Mouse (Mus musculus) embryonic stem cell, embryonic (primary cell): Measurements from ENCODE around the gene Hbb-y.
"Not testable (repeated sequence)": the region's sequence is repeated elsewhere in the genome, so short reads cannot be mapped to it uniquely, and the experiment has no call there.

ENCODE experiments used
- CTCF ChIA-PET, 4 experiments: fragments of 300-600 bp in 2 of 4; fragments of 350-600 bp in 2 of 4; sonication (Branson Sonifier 250); formaldehyde crosslinking; loops; one replicate each; lab custom pipeline; 2022; ENCODE audit warnings: inconsistent platforms in 2 of 4; lab: Charles Lee
- POLR2A ChIA-PET, 4 experiments: fragments of 300-600 bp in 2 of 4; fragments of 350-600 bp in 2 of 4; sonication (Branson Sonifier 250); formaldehyde crosslinking; loops; one replicate each; lab custom pipeline; 2022; ENCODE audit warnings: antibody characterized with exemption in 4 of 4, inconsistent platforms in 1 of 4; lab: Charles Lee

Hbb-y gene

DNA sequence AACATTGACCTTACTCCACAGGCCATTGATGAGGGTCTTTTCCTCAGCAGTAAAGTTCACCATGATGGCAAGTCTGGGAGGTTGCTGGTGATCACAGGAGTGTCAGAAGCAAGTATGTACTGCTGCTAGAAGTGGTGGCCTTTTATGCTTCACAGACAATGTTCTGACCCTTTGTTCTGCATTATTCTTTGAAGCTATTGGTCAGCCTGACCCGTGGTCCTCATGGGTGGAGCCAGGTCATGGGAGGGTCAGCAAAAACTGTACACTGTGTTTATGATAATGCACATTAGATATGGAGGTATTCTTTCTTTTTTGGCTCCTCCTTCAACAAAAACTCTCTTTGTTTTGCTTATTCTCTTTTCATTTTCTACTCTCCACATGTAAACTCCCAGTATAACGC is at the start of gene Hbb-y:
TSS of gene Hbb-y (minus strand) at position 127 of the 400 bp plus-strand sequence.
- POLR2A ChIA-PET: no interaction called here
- CTCF ChIA-PET: no interaction called here

DNA sequence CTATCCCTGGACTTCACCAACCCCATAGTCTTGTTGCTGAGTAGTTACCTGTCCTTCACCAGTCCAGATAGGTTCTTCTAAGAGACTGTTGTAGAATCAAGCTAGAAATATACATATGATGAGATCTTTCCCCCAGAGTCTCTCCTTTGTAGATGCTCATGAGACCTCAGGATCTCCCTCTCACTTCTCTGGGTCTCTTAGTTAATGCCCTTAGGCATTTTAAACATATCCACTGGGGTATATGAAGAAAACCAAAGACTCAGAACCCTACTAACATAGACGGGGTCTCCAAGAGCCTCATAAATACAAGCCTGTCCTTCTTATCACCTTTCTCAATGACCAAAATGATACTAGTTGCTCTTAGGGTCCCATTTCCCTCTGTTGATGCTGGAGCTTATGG is 41.4 kb upstream of the Hbb-y start, which contains the start of gene Olfr64:
TSS of gene Olfr64 (minus strand) at position 101 of the 400 bp plus-strand sequence.
- ChIA-PET POLR2A (no interaction called here), CTCF (interaction anchor here in 1 of 4 experiments (1.4 kb wide), 1 partner anchor 19 kb away, joined by 3 read pairs; no protein-coding TSS in a partner anchor)

DNA sequence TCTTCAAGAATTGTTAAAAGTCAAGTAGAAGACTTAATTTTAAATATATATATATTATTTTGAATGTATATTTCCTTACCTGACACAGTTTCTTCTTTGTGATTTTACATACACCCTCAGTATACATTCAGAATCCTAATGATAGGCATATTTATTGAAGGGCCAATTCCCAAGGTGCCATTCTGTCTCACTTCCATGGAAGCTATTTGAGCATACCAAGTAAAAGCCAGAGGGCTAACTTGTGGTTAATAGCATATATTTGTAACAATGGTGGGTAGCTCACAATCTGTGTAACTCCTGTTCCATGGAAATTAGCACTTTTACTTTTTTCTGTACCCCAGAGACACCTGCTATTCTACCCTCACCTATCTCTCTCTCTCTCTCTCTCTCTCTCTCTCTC is 33.1 kb upstream of the Hbb-y start, which contains the start of gene Olfr66:
TSS of gene Olfr66 (minus strand) at position 101 of the 400 bp plus-strand sequence.
- POLR2A ChIA-PET: no interaction called here
- CTCF ChIA-PET: no interaction called here

DNA sequence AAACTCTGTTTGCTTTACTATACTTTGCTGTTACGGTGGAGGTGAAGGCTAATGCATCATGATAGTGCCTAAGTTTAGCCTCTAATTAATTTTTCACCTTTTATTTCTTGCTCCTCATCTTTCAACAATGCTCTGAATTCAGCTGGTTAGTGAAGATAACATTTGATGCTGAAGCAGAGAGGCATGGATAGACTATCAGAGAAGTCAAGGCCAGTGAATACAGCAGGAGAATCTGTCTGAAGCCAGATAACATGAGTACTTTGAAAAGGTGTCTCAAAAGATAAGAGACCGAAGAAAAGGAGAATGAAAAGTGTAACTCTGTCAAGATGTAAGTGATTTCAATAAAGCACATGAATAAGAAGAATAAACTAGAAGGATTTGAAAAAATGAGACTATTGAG is 24.1 kb upstream of the Hbb-y start:
- ChIA-PET POLR2A (interaction anchor here in 1 of 4 experiments (0.6 kb wide), 1 partner anchor 1049 kb away, joined by 6 read pairs; no protein-coding TSS in a partner anchor), CTCF (no interaction called here)

DNA sequence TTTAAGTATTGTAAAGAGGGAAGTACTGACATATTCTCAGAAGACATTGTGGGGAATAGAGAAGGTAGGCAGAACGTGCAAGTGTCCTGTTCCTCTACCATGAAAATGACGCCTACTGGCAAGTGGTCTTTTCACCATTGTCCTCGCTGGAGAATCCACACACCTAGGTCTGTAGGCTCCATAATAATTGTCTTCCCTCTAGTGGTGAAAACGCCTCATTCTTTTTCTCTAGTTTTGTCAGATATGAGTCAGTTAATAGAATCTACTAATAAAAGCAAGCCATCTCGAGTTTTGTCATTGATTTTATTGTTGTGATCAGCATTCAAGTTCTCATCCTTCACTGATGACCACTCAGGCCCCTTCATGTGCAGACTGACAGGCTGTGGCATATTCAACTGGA is 21.4 kb upstream of the Hbb-y start:
- ChIA-PET CTCF (no interaction called here), POLR2A (no interaction called here)

DNA sequence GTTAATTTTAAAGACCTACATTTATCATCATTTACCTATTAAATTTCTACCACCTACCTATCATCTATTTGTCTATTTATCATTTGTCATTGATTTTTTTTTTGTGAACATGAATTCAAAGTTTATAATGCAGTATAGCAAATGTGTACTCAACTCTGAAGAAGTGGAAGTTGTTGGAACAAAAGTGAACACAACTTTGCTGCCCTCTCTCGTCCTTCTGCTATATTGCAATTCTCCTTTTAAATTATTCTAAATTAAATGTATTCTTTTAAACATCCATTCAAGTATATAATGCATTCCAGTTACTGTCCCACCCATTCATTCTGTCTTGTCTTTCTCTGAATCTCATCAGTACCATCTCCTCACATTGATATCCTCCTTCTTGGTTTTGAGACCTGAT is 20.0 kb upstream of the Hbb-y start:
- ChIA-PET CTCF (no interaction called here), POLR2A (no interaction called here)

DNA sequence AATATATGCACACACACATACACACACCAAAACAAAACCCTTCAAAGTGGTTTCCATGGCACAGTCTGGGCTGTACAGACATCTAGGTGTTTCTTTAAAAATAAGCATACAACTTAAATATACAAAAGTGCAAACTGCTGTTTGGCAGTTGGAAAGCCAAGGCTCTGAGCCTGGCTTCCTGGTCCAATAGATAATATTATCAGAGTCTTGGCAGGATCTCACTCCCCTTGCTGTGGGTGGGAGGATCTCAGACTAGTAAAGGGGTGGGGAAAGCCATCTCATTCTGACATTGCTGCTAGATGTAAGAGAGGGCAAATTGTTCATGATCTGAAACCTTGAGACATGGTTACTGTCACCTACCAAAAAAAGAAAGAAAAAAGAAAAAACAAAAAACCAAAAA is 17.7 kb upstream of the Hbb-y start:
- POLR2A ChIA-PET: no interaction called here
- CTCF ChIA-PET: no interaction called here

DNA sequence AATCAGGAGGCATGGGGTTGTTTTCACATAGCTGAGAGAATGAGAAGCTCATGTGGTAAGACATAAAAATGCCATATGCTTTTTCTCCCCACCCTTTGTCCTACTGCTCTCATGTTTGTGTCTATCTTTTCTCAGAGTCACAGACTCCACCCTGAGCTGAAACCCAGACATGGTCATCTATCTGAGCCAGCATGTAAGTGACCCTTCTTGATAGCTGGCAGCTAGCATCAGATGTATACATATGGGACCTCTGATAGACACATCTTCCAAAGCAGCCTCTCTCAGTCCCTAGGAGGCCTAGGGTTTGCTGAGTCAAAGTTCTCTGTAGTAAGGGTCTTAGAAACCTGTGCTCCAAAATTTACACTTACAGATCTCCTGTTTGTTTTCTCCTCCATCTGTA is 12.7 kb upstream of the Hbb-y start:
- CTCF ChIA-PET: interaction anchor here in 1 of 4 experiments (1.1 kb wide), 1 partner anchor 59 kb away, joined by 3 read pairs; no protein-coding TSS in a partner anchor

DNA sequence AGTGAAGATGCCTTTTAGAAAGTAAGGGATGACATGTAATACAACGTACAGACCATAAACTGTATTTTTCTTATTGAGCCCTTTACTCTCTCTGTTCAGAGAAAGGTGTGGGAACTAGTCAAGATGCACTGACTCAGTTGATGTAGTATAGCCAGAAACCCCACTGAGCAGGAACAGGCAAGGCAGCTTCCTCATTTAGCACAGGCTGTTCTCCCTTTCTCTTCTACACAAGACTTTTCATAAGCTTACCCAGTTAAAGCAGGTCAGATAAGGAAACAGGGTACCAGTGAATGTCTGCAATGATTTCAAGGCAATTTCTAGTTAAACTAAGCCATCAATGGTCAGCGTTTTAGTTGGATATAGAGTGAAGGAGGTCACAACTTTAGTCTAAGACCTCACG is 8.5 kb upstream of the Hbb-y start:
- CTCF ChIA-PET: no interaction called here
- POLR2A ChIA-PET: no interaction called here

More for the DNA sequence above, 12.7 kb upstream of the Hbb-y start:
- POLR2A ChIA-PET: no interaction called here

DNA sequence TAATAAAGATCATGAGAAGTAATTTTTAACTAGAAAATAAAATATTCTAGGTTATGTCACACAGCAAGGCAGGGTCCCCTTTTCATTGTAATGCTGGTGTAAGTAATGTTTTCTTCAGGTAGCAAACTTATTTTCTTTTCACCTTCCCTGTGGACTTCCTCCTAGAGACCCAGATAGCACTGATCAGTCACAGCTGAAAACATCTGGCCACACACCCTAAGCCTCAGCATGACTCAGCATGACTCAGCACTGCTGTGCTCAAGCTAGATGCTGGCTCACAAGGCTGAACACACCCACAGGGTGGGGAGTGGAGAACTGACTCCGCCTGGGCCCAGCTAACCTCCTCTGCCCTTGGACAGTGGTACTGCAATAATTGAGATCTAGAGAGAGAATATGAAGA is 7.8 kb upstream of the Hbb-y start:
- ChIA-PET POLR2A (no interaction called here), CTCF (interaction anchor here in 1 of 4 experiments (0.6 kb wide), 1 partner anchor 54 kb away, joined by 3 read pairs; no protein-coding TSS in a partner anchor)

DNA sequence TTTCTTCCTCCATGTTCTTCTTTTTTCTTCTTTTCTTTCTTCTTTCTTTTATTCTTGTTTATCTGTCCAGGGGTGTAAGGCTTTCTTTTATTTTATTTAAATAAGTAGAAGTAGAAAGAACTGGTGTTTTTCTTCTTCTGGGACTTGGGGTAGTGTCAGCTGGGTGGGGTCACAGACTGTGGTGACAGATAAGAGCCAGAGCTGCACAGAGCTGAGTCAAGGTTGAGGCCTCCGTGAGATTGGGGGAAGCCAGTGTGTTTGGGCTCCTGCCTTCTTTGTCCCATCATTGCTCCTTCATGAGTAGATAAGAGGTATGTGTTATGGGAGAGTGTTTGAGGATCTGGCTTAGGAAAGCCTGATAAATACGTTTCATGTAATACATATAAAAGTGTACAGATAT is 6.1 kb upstream of the Hbb-y start:
- ChIA-PET CTCF (no interaction called here), POLR2A (no interaction called here)

DNA sequence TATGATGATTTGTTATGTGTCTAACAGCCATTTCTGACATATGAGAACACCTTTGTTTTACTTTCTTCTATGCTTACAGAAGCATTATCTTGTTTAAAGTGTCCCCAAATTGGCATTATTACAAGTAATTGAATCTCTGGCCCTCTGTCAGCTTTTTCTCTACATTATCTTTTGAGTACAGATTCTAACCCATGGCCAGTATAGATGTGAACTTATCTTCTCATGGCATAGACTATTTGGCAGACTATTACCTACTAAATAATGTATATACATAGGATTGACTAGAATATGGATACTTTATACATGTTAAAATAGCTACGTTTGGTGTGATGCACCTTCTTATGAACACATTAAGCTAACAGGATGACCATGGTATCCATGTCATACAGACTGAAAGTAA is 1.7 kb upstream of the Hbb-y start:
- POLR2A ChIA-PET: no interaction called here
- CTCF ChIA-PET: no interaction called here

DNA sequence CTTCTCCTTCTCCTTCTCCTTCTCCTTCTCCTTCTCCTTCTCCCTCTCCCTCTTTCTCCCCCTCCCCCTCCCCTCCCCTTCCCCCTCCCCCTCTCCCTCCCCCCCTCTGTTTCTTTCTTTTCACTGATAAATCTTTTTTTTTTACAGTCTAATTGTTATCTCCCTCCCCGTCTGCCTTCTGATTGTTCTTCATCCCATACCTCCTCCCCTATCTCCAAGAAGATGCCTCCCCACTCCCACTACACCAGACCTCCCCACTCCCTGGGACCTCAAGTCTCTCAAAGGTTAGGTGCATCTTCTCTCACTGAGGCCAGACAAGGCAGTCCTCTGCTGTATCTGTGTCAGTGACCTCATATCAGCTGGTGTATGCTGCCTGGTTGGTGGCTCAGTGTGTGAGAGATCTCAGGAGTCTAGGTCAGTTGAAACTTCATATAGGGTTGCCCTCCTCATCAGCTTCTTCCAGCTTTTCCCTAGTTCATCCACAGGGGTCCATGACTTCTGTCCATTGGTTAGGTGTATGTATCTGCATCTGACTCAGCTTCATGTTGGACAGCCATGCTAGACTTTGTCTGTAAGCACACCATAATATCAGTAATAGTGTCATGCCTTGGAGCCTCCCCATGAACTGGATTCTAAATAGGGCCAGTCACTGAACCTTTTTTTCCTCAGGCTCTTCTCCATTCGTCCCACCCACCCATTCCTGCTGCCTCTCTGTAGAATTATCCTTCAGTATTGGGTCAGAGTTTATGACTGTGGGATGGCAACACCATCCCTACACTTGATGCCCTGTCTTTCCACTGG is 8.3 kb downstream of the Hbb-y start:
- ChIA-PET POLR2A (no interaction called here), CTCF (no interaction called here)

DNA sequence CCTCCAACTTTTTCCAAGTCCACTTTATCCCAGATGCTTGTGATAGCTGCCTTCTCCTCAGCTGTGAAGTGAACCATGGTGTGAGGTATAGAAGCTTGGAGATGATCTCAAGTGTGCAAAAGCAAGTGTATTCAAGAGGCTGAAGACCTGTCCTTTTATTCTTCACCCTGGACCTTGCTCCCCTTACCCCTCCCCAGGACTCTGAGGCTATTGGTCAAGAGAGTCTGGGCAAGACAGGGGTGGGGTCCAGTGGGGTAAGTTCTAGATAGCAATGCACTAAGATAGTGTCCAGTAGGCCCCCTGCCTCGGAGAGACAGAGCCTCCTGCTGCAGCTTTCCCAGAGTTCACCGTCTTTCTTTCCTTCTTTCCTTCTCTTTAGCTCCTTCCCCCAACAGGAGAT is 10.0 kb downstream of the Hbb-y start, which contains the start of gene Hbb-bh1:
TSS of gene Hbb-bh1 (minus strand) at position 131 of the 400 bp plus-strand sequence.
- ChIA-PET CTCF (no interaction called here), POLR2A (no interaction called here)

DNA sequence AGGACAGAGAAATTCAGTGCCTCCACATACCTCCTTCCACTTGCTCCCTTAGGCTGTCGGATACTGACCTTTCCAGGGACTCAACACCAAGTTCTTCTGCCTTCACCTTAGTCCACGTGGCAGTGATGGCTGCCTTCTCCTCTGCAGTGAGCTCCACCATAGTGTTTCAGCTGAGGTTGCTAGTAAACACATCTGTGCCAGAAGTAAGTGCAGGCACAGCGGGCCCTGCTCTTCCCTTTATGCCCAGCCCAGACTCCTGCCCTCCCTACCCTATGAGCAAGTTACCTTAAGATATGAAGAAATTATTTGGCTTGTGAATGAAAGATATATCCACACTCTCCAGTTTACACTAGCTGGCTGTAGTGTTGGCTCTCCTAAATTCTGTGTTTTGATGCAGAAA is 12.7 kb downstream of the Hbb-y start, which contains the start of gene Hbb-bh2:
TSS of gene Hbb-bh2 (minus strand) at position 253 of the 400 bp plus-strand sequence.
- ChIA-PET CTCF (interaction anchor here in 1 of 4 experiments (1.0 kb wide), 1 partner anchor 33 kb away, joined by 4 read pairs; no protein-coding TSS in a partner anchor), POLR2A (no interaction called here)

DNA sequence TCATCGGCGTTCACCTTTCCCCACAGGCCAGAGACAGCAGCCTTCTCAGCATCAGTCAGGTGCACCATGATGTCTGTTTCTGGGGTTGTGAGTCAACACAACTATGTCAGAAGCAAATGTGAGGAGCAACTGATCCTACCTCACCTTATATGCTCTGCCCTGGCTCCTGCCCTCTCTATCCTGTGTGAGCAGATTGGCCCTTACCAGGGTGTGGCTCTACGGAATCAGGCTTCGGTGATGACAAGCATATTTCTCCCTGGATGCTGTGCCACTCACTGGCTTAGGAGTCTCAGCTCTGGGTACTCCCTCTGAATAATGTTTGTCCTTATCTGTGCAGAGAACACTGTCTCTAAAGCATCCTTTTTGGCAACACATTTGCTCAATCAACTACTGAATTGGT is 25.2 kb downstream of the Hbb-y start, which contains the start of gene Hbb-bs:
TSS of gene Hbb-bs (minus strand) at position 289 of the 400 bp plus-strand sequence.
- POLR2A ChIA-PET: no interaction called here
- CTCF ChIA-PET: no interaction called here

DNA sequence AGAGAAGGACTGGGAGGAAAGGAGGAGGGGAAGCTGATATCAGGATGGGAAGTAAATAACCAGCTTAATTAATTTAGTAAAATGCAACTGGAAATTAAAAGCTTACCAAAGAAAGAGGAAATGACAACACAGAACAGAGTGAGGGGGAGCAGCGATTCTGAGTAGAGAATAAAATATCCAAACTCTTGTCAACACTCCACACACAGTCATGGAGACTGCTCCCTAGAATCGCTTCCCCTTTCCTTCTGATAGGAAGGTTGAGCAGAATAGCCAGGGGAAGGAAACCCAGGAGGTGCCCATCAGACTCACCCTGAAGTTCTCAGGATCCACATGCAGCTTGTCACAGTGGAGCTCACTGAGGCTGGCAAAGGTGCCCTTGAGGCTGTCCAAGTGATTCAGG is 25.9 kb downstream of the Hbb-y start:
- CTCF ChIA-PET, POLR2A ChIA-PET: not testable (repeated sequence)

DNA sequence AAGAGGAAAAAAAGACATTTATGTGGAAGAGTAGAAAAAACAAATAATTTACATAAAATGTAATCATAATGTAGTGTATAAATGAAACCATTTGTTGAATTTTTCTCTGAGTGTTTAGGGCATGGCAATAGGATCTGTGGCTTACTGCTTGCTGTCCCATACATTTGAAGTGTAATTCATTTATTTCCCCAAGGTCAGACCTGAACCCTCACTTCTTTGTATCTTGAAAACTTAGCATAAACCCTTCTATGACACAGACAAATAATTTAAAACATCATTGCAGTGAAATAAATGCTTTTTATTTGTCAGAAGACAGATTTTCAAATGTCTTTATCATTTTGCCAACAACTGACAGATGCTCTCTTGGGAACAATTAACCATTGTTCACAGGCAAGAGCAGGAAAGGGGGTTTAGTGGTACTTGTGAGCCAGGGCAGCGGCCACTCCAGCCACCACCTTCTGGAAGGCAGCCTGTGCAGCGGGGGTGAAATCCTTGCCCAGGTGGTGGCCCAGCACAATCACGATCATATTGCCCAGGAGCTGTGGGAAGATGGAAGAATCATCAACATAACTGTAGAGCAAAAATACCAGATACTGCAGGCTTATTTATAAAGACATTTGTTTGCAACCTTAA is 26.6 kb downstream of the Hbb-y start:
- ChIA-PET CTCF (no interaction called here), POLR2A (no interaction called here)

DNA sequence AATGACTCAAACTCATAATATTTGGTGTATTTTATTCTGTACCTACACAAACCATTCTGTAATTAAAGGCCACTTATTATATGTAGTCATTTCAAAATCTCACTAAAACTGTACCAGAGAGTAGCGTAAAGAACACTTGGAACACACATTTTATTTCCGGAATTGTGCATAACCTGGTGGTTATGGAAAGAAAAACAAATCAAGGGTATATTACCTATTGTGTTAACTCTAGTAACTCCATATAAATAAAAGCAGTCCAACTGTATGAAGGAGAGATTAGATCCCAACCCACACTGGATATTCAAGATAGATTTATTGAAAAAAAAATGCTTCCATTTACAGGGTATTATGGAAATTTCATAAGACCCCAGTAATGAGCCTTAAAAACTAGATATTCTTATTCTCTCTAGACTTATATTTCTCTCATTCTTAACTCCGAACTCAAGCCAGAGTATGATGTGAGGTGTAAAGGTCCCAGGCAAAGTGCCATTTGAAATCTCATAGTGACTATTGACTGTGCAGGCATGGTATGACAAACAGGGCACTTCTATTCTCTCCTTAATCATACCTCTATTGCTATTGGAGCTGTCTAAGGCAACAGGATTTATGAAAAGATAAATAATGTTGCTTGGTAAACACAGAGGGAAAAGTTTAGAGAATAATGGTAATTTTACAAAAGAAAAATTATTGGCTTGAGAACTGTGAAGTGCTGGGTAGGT is 27.3 kb downstream of the Hbb-y start:
- CTCF ChIA-PET: no interaction called here
- POLR2A ChIA-PET: no interaction called here

DNA sequence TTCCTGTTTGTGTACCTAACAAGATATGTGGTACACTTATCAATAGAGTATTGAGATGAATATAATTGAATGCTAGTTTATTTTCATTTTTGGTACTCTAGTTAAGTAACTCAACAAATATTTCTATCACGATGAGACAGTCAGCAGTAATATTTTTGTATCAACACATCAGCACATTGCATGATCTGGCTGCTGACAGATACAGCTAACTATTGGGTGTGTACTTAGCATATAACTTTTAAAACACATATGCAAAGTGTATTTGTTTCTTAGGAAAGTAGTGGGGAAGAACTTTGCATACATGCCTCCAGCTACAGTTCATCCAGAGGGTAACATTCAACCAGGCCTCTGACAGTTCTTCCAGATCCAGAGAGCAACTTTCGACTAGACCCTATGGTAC is 28.4 kb downstream of the Hbb-y start:
- CTCF ChIA-PET: no interaction called here
- POLR2A ChIA-PET: no interaction called here
